Mouse (Mus musculus): ENCODE data around the gene Csmd2.

The Csmd2 gene

DNA sequence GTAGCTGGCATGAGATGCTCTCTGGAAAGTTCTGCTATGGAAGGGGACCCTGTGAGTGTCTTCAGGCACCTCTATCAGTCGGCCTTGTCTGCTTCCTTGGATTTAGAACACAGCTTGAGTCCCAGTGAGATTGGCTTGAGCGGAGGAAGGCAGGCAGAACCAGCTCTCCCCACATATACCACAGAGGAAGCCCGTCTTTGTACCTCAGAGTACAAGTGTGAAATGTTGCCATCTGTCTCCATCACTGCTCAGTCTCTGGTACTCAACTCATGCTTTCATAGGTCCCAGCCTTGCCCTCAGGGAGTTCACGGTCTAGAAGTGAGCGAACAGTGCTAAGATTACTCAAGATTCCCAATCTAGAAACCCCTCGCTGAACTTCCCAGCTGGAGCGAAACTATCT lies 352.8 kb downstream of the Csmd2 start:
- DNase-seq (ENCODE audit: low read depth, low spot score) = no peak

DNA sequence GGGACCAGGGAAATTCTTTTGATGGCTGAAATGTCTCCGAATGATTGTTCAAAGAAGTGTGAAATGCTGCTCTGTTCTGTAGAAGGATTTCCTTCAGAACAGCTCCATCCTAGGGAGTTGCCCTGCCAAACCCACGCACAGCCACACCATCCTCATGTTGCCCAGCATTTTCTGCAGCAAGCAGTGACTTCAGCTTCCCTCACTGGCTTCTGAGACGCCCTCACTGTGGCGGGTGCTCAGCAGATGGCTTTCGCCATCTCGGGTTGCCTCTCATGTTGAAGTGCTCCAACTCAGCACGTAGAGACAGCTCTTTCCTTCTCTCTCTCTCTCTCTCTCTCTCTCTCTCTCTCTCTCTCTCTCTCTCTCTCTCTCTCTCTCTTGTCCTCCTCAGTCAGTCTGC lies 353.7 kb downstream of the Csmd2 start:
- DNase-seq (ENCODE audit: low read depth, low spot score) = no peak

- DNase-seq (ENCODE audit: low read depth, low spot score) = no peak
Observed at GRCm38 (mm10) chr4:128342208-128342607, 354.6 kb downstream of the Csmd2 start.

GRCm38 (mm10) chr4:128358751-128359150 lies 371.1 kb downstream of the Csmd2 start:
- DNase-seq (ENCODE audit: low read depth, low spot score) = peak; percentile 4

- DNase-seq (ENCODE audit: low read depth, low spot score) = no peak
Observed at GRCm38 (mm10) chr4:128365851-128366250, 378.2 kb downstream of the Csmd2 start.

- DNase-seq (ENCODE audit: low read depth, low spot score) = no peak
Observed at GRCm38 (mm10) chr4:128368088-128368487, 380.4 kb downstream of the Csmd2 start.

DNA sequence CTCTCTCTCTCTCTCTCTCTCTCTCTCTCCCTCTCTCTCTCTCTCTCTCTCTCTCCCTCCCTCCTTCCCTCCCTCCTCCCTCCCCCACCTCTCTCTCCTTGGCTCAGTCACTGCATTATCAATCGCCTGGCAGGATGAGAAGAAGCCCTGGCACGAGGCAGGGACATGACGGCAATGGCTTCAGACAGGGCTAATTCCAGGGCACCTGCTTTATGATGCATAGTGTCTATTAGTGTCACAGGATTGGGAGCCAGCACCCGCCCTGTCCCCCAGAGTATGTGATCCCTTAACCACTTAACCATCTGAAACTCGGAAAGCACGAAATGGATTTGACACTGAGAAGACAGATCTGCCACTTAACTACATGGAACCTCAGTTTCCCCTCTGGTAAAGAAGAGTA lies 384.1 kb downstream of the Csmd2 start:
- DNase-seq (ENCODE audit: low read depth, low spot score) = no peak

GRCm38 (mm10) chr4:128373196-128373595 lies 385.5 kb downstream of the Csmd2 start:
- DNase-seq (ENCODE audit: low read depth, low spot score) = no peak

- DNase-seq (ENCODE audit: low read depth, low spot score) = no peak
Observed at GRCm38 (mm10) chr4:128374051-128374450, 386.4 kb downstream of the Csmd2 start.

GRCm38 (mm10) chr4:128378946-128379345 lies 391.3 kb downstream of the Csmd2 start:
- DNase-seq (ENCODE audit: low read depth, low spot score) = no peak

GRCm38 (mm10) chr4:128381331-128381730 lies 393.7 kb downstream of the Csmd2 start:
- no peak for DNase-seq (ENCODE audit: low read depth, low spot score)

DNA sequence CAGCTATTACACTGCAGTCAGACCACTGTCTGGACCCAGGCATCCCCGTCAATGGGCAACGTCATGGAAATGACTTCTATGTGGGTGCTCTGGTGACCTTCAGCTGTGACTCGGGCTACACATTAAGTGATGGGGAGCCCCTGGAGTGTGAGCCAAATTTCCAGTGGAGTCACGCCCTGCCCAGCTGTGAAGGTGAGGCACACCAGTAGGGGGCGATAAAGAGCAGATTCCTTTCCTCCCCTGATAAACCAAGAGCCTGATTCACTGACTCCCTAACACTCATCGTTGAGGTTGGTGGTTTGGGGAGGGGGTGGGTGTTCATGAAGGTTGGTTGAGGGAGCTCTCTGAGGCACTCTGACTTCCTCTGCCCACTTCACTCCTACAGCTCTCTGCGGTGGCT lies 396.1 kb downstream of the Csmd2 start:
- DNase-seq (ENCODE audit: low read depth, low spot score) = no peak

DNA sequence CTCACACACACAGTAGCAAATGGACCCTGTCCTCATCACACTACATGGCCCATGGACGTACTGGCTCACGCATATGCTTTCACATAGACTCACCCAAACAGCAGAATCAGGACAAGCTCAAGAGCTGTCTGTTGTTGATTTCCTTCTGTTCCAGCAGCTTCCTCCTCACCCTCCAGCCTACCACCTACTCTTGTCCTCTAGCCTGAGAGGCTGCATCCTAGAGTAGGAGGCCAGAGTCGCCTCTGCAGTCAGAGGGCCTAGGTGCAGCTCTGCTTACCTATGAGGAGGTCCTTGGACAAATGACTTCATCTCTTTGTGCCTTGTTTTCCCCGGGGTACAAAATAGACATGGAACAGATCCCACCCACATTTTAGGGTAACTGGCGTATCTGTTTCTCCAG lies 403.8 kb downstream of the Csmd2 start:
- no peak for DNase-seq (ENCODE audit: low read depth, low spot score)

GRCm38 (mm10) chr4:128392279-128392678 lies 404.6 kb downstream of the Csmd2 start:
- DNase-seq (ENCODE audit: low read depth, low spot score) = no peak

GRCm38 (mm10) chr4:128393864-128394263 lies 406.2 kb downstream of the Csmd2 start:
- DNase-seq (ENCODE audit: low read depth, low spot score) = no peak

DNA sequence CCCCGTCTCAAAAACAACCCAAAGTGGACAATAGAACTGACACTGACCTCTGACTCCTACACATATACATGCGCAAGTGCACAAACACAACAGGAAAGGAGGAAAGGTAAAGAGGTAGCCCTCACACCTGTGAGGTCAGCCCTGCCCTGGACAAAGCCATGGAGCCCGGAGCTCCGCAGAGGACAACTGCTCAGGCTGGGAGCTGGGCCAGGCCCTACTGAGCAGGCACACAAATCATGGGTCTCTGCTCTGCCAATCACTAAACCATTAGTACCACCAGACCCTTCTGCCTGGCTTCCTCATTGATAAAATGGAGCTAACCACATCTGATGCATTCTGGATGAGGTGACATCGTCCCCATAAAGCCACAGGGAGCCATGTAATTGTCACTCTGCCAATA lies 409.0 kb downstream of the Csmd2 start:
- DNase-seq (ENCODE audit: low read depth, low spot score) = no peak

GRCm38 (mm10) chr4:128397804-128398203 lies 410.1 kb downstream of the Csmd2 start:
- DNase-seq (ENCODE audit: low read depth, low spot score) = no peak

DNA sequence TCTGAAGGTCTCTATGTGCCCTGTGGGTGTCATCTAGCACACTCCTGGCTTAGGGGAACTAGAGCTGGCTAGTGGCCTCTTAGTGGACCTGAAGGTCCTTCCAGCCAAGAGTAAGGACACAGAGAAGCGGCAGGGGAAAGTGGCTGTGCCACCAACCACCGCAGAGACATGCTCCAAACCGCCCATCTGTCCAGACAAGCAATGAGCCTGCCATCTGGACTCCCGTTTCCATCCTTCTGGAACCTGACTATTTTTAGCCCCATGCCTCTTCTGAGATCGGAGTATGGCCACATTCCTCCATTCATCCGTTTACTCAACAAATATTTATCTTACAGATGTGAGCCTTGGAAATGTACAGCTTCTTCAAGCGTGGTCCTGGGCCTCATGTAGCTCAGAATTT lies 411.3 kb downstream of the Csmd2 start:
- no peak for DNase-seq (ENCODE audit: low read depth, low spot score)

DNA sequence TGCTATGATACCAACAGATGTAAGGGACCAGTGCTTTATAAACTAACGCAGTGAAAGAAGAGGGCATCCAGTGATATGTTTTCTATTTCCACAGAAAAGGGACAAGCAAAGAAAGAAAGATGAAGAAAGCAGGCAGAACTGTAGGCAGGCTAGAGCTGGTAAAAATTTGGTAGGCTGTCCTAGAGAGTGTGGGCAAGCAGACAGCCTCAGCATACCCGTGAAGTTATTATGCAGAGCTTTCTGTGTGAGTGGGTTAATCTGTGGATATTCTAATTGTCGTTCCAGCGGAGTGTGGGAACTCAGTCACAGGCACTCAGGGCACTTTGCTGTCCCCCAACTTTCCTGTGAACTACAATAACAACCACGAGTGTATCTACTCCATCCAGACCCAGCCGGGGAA lies 412.4 kb downstream of the Csmd2 start:
- no peak for DNase-seq (ENCODE audit: low read depth, low spot score)

DNA sequence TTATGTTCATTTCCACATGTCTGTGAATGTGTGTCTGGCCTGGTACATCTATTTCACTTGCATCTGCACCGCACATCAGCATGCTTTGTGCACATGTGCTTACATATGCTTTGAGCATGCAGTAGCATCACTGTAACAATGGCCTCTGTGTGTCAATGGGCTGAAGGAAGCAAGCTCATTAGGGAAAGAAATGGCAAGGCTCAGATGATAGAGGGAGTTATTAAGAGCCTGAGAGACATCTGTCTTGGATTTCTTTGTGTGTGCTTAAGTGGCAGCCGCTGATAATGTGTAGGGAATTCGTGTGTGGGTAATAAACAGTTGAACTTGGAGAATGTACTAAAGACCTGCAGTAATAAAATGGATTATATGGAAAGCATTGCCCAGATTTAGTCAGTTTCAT lies 413.9 kb downstream of the Csmd2 start:
- DNase-seq (ENCODE audit: low read depth, low spot score) = no peak

GRCm38 (mm10) chr4:128402706-128403105 lies 415.0 kb downstream of the Csmd2 start:
- no peak for DNase-seq (ENCODE audit: low read depth, low spot score)

GRCm38 (mm10) chr4:128405576-128405975 lies 417.9 kb downstream of the Csmd2 start:
- peak; percentile 10 for DNase-seq (ENCODE audit: low read depth, low spot score)

GRCm38 (mm10) chr4:128407084-128407845 lies 419.6 kb downstream of the Csmd2 start:
- no peak for DNase-seq (ENCODE audit: low read depth, low spot score)

Data from R1 (cell line).